Mouse (Mus musculus) gonadal fat pad, adult 2 months (tissue): ENCODE measurements at regions not wholly inside any gene's neighbourhood (a gene's known extent, or its start where the extent isn't known, plus 50 kb on each side); places are given as distances from the start of the nearest gene placed in this dataset.
"Not testable (repeated sequence)": the region's sequence is repeated elsewhere in the genome, so short reads cannot be mapped to it uniquely, and the experiment has no call there.

Experiments used
- DNase-seq: peaks from one replicate; pipeline ENCODE4 v3.0.0-alpha.2; 2012; ENCODE audit warnings: low read depth

- DNase-seq, result no peak
These were observed 332.3 kb downstream of the Diras2 start for GRCm38 (mm10) chr13:52198649-52199348.

- no peak for DNase-seq
These were observed 328.7 kb downstream of the Diras2 start for GRCm38 (mm10) chr13:52202372-52202771.

- DNase-seq, result no peak
These were observed 325.1 kb downstream of the Diras2 start for GRCm38 (mm10) chr13:52205951-52206350.

GRCm38 (mm10) chr13:52216343-52216742, 314.7 kb downstream of the Diras2 start:
- DNase-seq, result no peak

- DNase-seq, result no peak
These were observed 314.0 kb downstream of the Diras2 start for GRCm38 (mm10) chr13:52217066-52217465.

- no peak for DNase-seq
These were observed 313.3 kb downstream of the Diras2 start for GRCm38 (mm10) chr13:52217741-52218140.

GRCm38 (mm10) chr13:52222315-52223097, 308.6 kb downstream of the Diras2 start:
- DNase-seq, result no peak

GRCm38 (mm10) chr13:52223098-52223962, 307.7 kb downstream of the Diras2 start:
- DNase-seq, result no peak

GRCm38 (mm10) chr13:52233971-52234370, 297.1 kb downstream of the Diras2 start:
- no peak for DNase-seq

- no peak for DNase-seq
These were observed 295.0 kb downstream of the Diras2 start for GRCm38 (mm10) chr13:52236105-52236504.

GRCm38 (mm10) chr13:52239563-52239962, 291.5 kb downstream of the Diras2 start:
- no peak for DNase-seq

- no peak for DNase-seq
These were observed 289.3 kb downstream of the Diras2 start for GRCm38 (mm10) chr13:52241761-52242160.

GRCm38 (mm10) chr13:52249492-52249891, 281.6 kb downstream of the Diras2 start:
- no peak for DNase-seq

- no peak for DNase-seq
These were observed 280.7 kb downstream of the Diras2 start for GRCm38 (mm10) chr13:52250371-52250770.

- DNase-seq, result no peak
These were observed 278.8 kb downstream of the Diras2 start for GRCm38 (mm10) chr13:52252303-52252702.

- not testable (repeated sequence) for DNase-seq
These were observed 278.4 kb downstream of the Diras2 start for GRCm38 (mm10) chr13:52252726-52253125.

GRCm38 (mm10) chr13:52253138-52253537, 277.9 kb downstream of the Diras2 start:
- no peak for DNase-seq

GRCm38 (mm10) chr13:52254185-52254584, 276.9 kb downstream of the Diras2 start:
- DNase-seq, result no peak

- DNase-seq, result no peak
These were observed 275.4 kb downstream of the Diras2 start for GRCm38 (mm10) chr13:52255697-52256096.

GRCm38 (mm10) chr13:52258373-52258772, 272.7 kb downstream of the Diras2 start:
- DNase-seq, result no peak

- no peak for DNase-seq
These were observed 268.0 kb downstream of the Diras2 start for GRCm38 (mm10) chr13:52262949-52263550.

GRCm38 (mm10) chr13:52268279-52268678, 262.8 kb downstream of the Diras2 start:
- no peak for DNase-seq
